Mouse (Mus musculus) heart, postnatal 25 days (tissue): ENCODE measurements around the gene Nt5c3. TPM values are rescaled to one million over a fixed set of nuclear protein-coding genes. Genes with fewer than 3 reads are reported as not detected.

Experiments
- DNase-seq: peaks from one replicate; pipeline ENCODE4 v3.0.0; 2022; ENCODE audit warnings: low spot score
- intact Hi-C: fragments of 180-260 bp; cut with DNase I; formaldehyde crosslinking; loops from one replicate; pipeline ENCODE4 v1.15.1; 2025
- total RNA-seq, 2 experiments: library from RNA; stranded (reverse); gene quantifications; 2 replicates each; pipeline ENCODE4 v1.2.3; 2021

Nt5c3 gene
- total RNA-seq = 10 to 100 TPM; 67.5 to 75.9 TPM

DNA sequence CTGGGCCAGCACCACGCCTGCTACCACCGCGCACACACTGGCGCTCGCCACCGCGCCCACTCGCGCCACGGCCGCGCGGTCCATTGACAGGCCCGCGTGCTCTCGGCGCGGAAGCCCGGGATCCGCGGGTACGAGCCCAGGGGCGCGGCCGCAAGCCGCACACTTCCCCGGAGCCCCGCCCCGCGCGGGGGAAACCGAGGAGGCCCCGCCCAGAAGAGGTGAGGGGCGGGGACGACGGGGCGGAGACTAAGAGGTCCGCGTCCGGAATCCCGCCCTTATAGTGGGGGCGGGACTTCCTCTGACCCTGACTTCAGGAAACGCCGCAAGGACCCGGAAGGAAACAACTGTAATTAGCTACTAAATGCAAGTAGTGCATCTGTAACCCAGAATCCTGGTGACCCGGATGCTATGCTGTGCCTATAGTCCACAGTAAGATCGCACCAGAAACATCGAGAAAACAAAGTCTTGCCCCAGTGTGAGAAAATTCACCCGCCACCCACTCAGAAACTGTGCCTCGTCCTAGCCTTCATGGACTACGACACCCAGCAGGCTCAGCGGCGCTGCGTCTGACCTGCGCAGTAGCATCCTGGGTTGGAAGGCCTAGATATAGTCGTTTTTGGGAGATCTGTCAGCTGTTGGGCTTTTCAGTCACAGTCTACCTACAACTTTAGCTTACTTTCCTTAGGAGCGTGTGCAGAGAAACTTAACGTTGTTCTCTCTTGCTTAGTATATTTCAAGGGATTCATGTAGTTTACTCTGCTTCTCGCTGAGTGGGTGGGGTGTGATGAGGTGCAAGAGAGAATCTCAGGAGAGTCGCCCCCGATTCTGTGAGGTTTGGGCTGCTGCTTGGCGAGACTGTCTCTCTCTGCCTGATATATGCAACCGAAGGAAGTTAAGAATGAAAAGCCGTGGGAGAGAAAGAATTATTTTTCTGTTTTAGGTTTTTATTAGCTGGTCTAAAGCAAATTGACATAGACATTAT is at the start of gene Nt5c3, which contains the start of gene Vmn1r4:
Gene Nt5c3, minus strand, starts transcription at position 207 of the 982 bp plus-strand sequence.
Gene Vmn1r4, plus strand, starts transcription at position 290 of the 982 bp plus-strand sequence.
- peak; percentile 87 for DNase-seq
- intact Hi-C loops = loop anchor here (5.0 kb wide), 3 partner anchors 207 to 613 kb away; partner anchors contain the start of genes Lsm5 and Ppm1k

DNA sequence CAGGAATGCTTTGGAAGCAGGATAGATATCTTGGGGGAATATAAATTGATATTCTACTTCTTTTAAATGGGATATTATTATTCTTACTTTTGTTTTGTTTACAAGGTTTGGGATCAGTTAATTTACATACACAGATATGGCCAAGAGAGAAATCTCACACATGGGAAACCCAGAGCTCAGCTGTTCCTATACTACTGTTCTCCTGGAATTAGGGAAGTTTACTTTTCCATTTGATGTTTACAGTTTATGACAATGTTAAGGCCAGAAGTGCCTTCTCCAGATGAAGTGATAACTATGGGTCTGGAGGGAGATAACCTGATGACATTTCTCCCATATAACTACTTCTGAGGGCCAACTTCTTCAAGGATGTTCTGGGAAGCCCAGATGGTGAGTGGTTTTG is 46.2 kb upstream of the Nt5c3 start, which contains the start of gene Vmn1r5:
Gene Vmn1r5, plus strand, starts transcription at position 301 of the 400 bp plus-strand sequence.
- DNase-seq = no peak
- intact Hi-C loops = no loop called here

DNA sequence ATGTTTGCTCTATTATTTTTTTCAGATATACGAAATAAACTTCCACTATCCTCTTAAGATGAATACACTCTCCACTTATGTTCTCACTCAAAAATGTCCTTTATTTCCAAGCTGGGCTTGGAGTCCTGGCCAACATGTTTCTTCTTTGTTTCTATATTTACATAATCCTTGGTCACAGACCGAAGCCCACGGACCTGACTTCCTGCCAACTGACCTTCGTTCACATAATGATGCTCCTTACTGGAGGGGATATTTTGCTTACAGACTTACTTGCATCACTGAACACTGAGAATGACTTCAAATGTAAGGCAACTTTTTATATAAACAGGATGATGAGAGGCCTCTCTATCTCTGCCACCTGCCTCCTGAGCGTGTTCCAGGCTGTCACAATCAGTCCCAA is 32.7 kb upstream of the Nt5c3 start:
- intact Hi-C loops = no loop called here
- DNase-seq = no peak

DNA sequence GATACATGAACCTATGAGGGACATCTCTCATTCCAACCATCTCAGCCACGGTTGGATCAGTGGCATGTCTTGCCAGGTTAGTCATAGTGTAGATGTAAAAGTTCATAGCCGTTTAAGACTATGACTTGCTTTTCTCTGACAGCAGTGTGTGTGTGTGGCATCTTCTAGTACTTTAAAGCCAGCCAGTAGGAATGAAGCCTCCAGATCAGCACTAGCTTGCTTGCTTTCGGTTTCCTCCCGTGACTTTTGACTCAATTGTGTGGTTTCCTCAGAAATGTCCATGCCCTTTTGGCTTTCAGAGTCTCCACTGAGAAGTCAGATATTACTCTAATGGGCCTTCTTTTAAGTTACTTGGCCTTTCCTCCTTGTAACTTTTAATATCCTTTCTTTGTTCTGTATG is 10.6 kb upstream of the Nt5c3 start:
- intact Hi-C loops = no loop called here
- no peak for DNase-seq

DNA sequence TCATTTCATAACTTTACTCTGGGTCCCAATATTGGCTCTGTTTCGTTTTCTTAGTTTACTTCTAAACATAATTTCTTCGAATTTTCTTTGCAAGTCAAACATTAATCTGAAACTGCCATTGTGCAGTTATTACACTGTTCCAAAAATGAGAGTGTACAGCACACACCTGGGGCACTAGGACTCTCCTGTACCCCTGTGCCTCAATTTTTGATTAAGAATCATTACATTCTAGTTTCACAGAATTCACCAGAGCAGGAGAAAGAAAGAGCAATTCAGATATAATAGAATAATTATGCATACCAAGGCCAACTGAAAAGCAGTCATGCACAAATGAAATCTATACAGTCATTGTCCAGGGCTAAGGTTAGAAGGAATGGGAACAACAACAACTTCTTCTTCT is 8.7 kb upstream of the Nt5c3 start:
- no peak for DNase-seq
- intact Hi-C loops = no loop called here

DNA sequence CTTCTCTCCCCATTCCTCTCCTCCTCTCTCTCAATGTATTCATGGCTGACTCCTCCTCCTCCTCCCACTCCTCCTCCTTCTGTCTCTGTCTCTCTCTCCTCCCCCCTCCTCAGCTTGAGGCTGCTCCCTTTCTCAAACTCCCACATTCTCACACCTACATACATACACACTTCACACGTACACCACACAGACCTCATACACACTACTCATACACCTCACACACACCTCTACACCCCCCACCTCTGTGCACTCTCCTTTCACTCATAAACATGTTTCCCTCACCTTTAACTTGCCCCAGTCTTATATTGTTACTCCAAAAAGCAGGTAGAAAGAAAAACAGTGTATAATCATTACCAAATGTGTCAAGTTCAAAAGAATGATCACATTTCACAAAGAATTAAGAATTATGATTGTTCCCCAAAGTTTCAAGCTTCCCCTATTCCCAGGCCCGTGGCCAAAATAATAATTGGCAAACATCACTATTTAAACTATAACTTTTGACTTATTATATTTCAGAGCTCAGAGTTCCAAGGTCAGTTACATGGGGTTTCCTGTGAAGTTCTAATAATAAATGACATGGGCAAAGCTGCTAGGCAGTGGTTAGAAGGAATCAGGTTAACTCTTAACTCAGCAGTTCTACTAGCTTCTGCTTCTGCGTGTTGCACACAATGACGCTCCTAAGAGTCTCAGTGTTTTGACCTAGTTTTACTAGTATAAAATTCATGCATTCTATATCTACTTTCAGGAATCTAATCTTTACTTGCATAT is 8.1 kb upstream of the Nt5c3 start:
- intact Hi-C loops = no loop called here
- DNase-seq = no peak

DNA sequence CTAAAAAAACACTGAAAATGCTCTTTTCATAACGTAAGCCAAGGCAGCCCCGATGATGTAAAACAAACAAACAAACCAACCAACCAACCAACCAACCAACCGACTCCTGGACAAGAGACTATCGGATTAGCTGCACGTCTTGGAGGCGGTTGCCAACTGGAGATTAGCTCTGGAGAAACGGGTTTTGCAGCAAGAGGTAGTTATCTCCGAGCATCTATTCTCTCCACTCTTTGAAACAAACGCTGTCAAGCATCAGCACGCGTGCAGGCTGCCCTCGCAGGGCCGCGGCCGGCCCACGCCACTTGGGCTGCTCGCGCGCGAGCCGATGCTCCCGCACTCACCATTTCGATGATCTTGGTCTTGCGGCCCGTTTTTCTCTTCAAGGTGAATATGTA is 404 bp downstream of the Nt5c3 start:
- intact Hi-C loops = loop anchor here (5.0 kb wide), 3 partner anchors 206 to 614 kb away; partner anchors contain the start of genes Lsm5 and Ppm1k
- DNase-seq = no peak

DNA sequence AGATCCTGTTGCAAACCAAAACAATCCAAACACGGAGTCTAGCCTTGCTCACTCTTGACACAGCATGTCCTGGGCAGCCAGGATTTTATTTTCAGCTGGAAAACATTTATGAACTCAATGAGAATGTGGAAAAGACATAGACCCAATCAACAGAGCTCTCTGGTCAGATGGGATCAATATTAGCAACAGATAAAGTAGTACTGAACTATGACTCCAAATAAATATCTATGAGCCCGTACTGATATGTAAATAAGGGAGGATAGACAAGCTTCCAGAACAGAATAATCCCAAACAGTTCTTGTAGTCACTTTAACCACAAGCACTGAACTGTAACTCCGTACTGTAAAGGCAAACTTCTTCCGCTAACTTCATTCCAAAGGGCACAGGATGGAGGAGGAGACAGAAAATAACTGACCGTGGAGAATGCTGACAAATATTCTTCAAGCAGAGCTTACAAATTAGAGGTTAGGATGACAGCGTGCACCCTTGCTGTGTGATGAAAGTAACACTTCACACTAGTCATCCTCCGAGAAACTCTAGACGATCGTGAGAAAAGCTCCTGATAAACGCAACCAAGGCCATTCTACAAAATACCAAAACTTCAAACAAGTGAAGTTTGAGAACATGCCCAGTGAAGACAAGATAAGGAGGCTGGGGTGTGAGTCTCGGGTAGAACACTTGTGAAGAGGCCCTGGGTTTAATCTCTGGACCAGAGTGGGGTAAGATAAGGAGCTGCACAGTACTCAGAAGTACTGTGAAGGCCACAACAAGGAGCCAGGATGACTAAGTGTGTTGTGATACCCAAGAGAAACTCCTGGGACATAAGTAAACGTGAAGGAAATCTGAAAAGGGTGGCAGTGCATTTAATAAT is 3.3 kb downstream of the Nt5c3 start:
- no peak for DNase-seq
- intact Hi-C loops = loop anchor here (5.0 kb wide), 3 partner anchors 203 to 617 kb away; partner anchors contain the start of genes Lsm5 and Ppm1k

DNA sequence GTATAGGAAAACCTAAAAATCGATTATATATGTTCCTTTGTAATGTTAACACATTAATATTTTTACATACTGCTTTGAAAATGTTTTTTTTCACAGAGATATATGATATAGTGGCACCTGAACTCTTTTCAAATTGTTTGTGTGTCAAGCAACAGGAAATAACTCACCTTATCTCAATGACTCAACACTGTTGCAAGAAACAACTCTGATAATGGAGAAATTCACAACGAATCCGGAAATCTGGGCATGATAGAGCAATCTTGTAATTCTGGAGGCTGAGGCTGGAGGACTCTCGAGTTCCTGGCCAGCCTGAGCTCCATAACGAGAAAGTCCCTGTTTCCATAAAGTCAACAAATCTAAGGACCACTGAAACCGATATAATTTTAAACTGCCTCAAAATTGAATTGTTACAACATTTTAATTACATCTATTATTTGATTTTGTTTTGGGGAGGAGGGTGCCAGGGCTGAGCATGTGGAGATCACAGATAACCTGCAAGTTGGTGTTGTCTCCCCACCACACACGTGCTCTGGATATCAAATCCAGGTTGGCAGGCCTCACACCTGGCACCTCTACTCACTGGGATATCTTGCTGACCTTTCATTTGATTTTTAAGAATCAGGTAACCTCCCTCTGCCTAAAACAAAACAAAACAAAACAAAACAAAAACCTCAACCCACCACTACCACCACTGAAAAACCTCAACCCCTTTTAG is 4.2 kb downstream of the Nt5c3 start:
- DNase-seq = no peak
- intact Hi-C loops = loop anchor here (5.0 to 10.0 kb wide), 4 partner anchors 202 to 1435 kb away; partner anchors contain the start of genes Lsm5 and Ppm1k

DNA sequence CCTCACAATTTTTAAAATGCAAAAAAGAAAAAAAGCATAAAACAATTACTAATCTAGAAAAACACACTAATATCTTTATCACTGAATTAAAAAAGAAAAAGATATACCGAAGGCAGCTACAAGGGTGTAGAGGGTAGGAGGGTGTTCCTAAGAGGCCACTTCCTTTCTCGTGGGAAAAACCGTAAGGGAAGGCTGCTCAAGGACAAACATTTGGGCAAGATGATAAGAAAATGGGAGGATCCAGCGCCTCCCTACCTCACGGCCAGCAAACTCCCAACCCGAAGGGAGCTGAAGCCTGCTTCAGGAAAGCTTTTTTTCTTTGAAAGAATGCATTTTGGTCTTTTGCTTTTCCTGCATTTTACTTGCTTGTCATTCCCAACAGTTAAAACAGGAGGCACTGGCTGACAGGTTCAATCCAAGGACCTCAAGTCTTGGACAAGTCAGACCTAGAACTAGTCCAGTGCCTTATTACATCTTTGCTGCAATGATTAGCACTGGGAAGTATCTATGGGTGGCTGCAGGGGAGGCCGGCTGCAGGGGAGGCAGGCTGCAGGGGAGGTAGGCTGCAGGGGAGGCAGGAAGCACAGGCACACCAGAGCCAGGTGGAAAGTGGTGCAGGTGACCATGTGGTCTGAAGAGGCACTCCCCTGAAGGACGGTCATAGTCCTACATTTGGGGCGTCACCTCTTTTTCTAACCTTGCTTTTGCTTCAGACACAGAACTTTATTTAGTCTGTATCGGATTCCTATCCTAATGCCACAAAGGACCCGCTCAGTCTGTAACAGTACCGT is 6.0 kb downstream of the Nt5c3 start:
- DNase-seq = no peak
- intact Hi-C loops = loop anchor here (10.0 kb wide), 1 partner anchor 1433 kb away; no protein-coding TSS in a partner anchor

DNA sequence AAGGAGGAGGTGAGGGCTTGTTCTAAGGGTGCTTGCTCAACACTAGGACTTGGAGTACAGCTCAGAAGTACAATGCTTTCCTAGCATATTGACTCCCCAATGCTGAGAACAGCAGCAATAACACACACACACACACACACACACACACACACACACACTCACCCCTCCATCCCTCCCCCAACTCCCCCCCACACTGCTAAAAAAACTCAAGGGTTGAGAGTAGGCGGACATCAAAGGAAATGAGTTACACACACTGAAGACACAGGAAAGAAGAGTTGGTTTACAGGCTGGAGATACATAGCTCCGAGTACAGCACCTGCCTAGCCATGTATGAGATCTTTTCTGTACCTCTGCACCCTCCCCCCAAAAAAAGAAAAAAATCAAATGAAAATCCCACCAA is 7.5 kb downstream of the Nt5c3 start:
- intact Hi-C loops = loop anchor here (10.0 kb wide), 1 partner anchor 1431 kb away; no protein-coding TSS in a partner anchor

DNA sequence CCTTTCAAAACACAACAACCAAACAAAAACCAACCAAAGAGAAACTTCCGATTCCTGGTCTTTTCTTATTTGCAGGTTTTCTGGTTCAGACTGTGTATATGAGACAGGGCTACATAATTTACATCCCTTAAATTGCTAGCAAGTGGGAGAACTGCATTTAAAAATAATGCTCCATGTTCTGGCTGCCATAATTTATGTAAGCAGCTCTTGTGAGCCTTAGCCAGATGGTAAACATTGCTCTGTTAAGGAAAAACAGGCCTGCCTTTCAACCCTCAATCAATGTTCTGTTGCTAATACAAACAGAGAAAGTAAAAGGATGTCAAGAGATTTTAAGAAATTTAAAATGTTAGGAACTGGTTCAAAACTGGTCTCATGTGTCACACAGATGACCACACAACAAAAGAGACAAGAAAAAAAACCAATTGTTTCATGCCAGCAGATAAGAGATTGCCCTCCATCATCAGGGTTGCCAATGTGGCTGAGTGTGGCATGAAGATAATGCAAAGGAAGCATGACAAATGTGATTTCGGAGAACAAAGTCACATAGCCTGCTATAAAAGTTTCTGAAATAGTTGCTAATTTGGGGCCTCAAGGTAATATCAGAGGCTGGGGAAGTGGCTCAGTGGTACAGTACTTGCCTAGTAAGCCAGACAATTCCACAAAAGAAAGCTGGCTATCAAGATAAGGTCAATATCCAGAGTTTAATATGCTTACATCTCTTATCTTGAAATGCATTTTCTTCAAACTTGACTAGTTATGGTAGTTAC is 10.5 kb downstream of the Nt5c3 start:
- DNase-seq = no peak
- intact Hi-C loops = loop anchor here (10.0 kb wide), 1 partner anchor 1428 kb away; no protein-coding TSS in a partner anchor

More for the DNA sequence above, 7.5 kb downstream of the Nt5c3 start:
- no peak for DNase-seq

DNA sequence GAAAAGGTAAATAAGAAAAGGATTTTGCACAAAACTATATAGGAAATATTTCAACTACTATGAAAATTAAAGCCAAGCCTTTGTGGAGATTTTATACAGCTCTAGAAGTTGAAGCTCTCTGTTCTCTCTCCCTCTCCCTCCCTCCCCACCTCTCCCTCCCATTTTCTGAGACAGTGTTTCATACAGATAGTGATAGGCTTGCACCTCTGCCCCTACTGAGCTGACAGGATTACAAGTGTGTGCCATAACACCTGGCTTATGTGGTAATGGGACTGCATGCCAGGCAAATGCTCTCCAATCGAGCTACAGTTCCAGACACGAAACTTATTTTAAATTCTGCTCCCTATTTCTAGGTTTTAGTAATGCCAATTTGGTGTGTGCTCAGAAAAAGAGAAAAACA is 12.8 kb downstream of the Nt5c3 start:
- DNase-seq = no peak
- intact Hi-C loops = loop anchor here (1.0 to 10.0 kb wide), 2 partner anchors 103 to 1426 kb away; no protein-coding TSS in a partner anchor

DNA sequence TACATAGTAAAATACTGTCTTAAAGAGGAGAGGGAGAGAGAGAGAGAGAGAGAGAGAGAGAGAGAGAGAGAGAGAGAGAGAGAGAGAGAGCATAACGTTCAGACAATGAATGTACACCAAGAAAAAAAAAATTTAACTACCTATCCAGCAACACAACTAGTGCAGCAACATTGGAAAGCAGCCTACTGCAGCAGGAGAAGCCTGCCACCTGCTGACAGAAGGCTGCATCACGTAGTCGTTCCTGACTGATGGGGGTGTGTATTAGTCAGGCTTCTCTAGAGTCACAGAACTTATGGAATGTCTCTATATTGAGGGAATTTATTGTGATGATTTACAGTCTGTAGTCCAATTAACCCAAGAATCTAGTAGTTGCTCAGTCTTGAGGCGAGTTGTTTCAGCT is 14.8 kb downstream of the Nt5c3 start:
- DNase-seq = peak; percentile 12
- intact Hi-C loops = loop anchor here (1.0 kb wide), 1 partner anchor 59 kb away; no protein-coding TSS in a partner anchor

DNA sequence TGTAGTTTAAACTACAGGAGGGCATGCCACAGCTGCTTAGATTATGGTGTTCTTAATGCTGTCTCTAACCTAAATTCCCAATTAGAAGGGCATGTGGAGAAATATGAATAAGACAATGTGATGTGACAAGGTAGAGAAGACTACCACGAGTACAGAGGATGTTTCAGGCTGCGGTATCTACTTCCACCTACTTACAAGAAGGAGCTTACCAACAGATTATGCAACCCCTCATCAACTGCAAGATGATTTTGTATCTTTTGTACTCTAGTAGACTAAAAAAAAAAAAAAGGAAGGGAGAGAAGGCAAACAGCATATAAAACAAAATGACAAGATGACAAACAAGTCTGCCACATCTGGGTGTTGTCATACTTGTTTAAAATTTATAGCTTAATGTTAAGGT is 15.3 kb downstream of the Nt5c3 start:
- intact Hi-C loops = loop anchor here (1.0 kb wide), 1 partner anchor 58 kb away; no protein-coding TSS in a partner anchor
- DNase-seq = no peak

DNA sequence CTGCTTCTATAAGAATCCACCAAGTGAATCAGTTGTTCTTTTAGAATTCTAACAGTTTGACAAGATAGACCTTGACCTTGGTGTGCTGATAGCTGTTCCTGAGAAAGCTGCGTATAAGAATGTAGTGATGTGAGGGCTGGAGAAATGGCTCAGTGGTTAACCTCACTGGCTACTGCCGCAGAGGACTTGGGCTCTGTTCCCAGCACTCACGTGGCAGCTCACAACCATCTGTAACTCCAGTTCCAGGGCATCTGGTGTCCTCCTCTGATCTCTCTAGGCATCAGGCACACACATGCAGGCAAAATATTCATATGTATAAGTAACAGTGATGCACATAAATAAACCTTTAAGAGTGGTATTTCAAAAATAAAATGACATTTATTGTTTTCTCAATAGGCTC is 15.8 kb downstream of the Nt5c3 start:
- intact Hi-C loops = loop anchor here (1.0 kb wide), 1 partner anchor 58 kb away; no protein-coding TSS in a partner anchor

More for the DNA sequence above, 15.8 kb downstream of the Nt5c3 start:
- DNase-seq = no peak
